Mouse (Mus musculus) bone marrow, adult 2 months (tissue): ENCODE results near the gene Mmp3. TPM values are rescaled to one million over a fixed set of nuclear protein-coding genes. Genes with fewer than 3 reads are reported as not detected.
"Not testable (repeated sequence)": the region's sequence is repeated elsewhere in the genome, so short reads cannot be mapped to it uniquely, and the experiment has no call there.

ENCODE experiments used
- H3K27ac ChIP-seq: fragments of 200-500 bp; 2 replicates; pipeline ENCODE4 v1.5.1; 2012; ENCODE audit warnings: low read depth, mild to moderate bottlenecking, control low read depth, inconsistent platforms, low read length; ENCODE audit not compliant: control insufficient read depth, poor library complexity, insufficient read depth
- H3K4me1 ChIP-seq: fragments of 200-500 bp; 2 replicates; pipeline ENCODE4 v1.6.1; 2011; ENCODE audit warnings: low read length; ENCODE audit not compliant: control insufficient read depth, insufficient read depth
- H3K4me3 ChIP-seq: fragments of 200-500 bp; replicated peaks from 2 replicates; pipeline ENCODE3; 2011; ENCODE audit warnings: mild to moderate bottlenecking, low read depth, low read length, control low read depth; ENCODE audit not compliant: control insufficient read depth
- CTCF ChIP-seq: fragments of 200-500 bp; IDR thresholded peaks from 2 replicates; pipeline ENCODE4 v1.5.1; 2011; ENCODE audit warnings: low read length, control low read depth; ENCODE audit not compliant: control insufficient read depth, insufficient read depth
- POLR2A ChIP-seq: fragments of 200-500 bp; IDR thresholded peaks from 2 replicates; pipeline ENCODE4 v1.6.1; 2011; ENCODE audit warnings: low read depth, mild to moderate bottlenecking, control low read depth, low read length, borderline replicate concordance; ENCODE audit not compliant: control insufficient read depth
- WGBS: fragments of 180-500 bp; shearing (Covaris S2); methylation state at CpG from one replicate; pipeline ENCODE4 v1.1.7; 2018; 5-methylcytosine and 5-hydroxymethylcytosine counted together
- polyA plus RNA-seq: library from polyadenylated mRNA; stranded (reverse); fragments of >200 nt; gene quantifications from 2 replicates; pipeline ENCODE4 v1.2.4, GENCODE M21; 2011; ENCODE audit warnings: low replicate concordance; ENCODE audit not compliant: missing spikeins, insufficient read depth, insufficient read length

The Mmp3 gene
- polyA plus RNA-seq, result 1.3 and 6.4 TPM in 2 replicates

DNA sequence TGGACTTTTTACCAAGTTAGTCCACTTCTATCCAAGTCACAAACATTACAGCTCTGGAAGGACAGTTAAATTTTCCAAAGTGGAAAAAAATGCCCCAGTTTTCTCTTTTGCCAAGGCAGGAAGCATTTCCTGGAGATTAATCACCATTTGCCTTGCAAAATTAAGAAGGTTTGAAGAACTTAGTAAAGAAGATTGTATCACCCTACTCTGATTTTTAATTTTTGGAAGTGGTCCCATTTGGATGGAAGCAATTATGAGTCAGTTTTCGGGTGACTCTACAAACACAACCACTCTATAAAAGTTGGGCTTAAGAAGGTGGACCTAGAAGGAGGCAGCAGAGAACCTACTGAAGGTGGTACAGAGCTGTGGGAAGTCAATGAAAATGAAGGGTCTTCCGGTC, at the start of gene Mmp3:
Mmp3 (plus strand) TSS at position 301 of the 400 bp plus-strand sequence.
- Histone ChIP-seq H3K27ac (no peak within 1 kb of the TSS), H3K4me3 (no peak within 1 kb of the TSS), H3K4me1 (no peaks in the 10 kb centered on the region)
- TF ChIP-seq CTCF (no peak), POLR2A (no peak)
- WGBS, result 81% methylated on average over 2 of the region's 2 CpGs

DNA sequence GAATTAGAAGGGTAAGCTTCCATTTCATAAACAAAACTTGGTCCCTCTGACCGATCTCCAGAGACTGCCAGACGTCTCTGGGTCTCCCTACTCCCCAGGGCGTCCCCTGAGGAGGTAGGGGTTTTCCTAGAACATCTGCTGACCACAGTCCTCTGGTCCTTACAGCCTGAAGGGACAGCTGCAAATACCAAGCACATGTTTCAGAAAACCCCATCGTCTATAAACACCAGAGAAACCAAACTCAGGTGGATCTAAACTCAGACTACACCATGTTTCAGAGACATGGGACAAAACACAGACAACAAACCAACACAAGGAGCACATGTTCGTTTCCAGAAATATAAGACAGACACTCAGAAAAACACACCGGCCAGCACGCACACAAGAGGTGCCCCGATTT, 49.1 kb upstream of the Mmp3 start:
- H3K4me1 ChIP-seq, H3K4me3 ChIP-seq, H3K27ac ChIP-seq: not testable (repeated sequence)
- WGBS, result 69% methylated on average over 8 of the region's 8 CpGs

DNA sequence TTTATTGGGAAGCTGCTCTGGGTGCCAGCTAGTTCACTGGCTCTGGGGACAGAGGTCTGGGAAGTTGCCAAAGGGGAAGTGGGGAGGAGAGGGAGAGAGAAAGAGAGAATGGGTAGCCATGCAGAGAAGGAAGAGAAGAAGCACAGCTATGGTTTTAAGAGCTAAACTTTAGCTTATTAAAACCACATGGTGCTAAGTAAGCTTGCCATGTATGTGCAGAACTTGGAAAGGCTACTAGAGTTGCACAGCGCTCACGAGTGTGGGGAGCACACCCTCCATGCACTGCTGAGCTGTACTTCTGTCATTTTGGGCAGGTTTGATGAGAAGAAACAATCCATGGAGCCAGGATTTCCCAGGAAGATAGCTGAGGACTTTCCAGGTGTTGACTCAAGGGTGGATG, 7.7 kb downstream of the Mmp3 start:
- no peak overlapping the region for H3K4me3 ChIP-seq
- WGBS, result 70% methylated on average over 2 of the region's 2 CpGs
- TF ChIP-seq POLR2A (no peak), CTCF (no peak)
- no peaks in the 10 kb centered on the region for H3K4me1 ChIP-seq
- H3K27ac ChIP-seq, result no peak overlapping the region

DNA sequence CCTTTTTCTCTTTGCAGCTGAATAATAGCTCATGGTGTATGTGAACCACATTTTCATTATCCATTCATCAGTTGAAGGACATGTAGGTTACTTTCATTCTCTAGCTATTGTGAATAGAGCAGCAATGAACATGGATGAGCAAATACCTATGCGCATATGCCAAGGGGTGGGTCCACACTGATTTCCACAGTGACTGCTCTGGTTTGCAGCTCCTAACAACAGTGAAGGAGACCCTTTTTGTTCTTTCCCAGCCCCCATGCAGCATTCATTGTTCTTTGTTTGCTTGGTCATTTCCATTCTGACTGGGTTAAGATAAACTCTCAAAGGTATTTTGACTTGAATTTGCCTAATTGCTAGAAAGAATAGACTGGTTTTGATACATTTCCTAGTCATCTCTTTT, 24.6 kb downstream of the Mmp3 start:
- Histone ChIP-seq H3K4me1 (no peaks in the 10 kb centered on the region; the same call in 1 of the 2 replicates), H3K4me3 (no peak overlapping the region), H3K27ac (no peak overlapping the region)
- no peak for TF ChIP-seq POLR2A
- no peak for TF ChIP-seq CTCF
- 96% methylated on average over 1 of the region's 1 CpGs for WGBS

DNA sequence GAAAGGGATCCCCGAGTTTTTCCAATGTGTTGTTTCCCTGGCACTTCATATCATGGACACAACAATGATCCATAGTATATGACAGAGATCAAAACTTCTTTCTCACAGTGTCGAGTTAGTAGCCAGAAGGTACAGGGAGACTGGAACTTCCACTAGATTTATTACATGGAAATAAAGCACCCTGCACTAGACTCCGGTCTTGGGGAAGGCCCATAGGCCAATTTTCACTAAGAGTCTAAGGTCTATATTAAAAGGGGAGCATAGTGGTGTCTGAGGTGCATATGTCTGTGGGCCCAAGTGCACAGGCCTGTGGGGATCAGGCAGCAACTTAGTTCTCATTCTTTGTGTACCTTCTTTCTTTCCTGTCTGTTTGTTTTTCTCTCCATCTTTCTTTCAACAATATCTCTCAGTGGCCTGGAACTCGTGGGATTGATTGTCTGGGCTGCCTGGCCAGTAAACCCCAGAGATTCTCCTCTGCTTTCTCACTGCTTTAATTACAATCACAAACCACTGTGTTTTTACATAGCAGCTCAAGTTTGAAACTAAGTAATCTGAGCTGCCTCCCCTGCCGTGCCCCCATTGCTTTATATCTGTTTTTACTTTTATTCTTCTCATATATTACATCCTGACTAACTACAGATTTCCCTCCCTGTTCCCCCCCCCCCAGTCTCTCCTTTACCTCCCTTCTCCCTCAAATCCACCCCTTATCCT, 38.2 kb downstream of the Mmp3 start:
- TF ChIP-seq CTCF (no peak), POLR2A (no peak)
- WGBS, result 72% methylated on average over 5 of the region's 5 CpGs
- Histone ChIP-seq H3K4me1 (no peaks in the 10 kb centered on the region), H3K27ac (no peak overlapping the region), H3K4me3 (no peak overlapping the region)

DNA sequence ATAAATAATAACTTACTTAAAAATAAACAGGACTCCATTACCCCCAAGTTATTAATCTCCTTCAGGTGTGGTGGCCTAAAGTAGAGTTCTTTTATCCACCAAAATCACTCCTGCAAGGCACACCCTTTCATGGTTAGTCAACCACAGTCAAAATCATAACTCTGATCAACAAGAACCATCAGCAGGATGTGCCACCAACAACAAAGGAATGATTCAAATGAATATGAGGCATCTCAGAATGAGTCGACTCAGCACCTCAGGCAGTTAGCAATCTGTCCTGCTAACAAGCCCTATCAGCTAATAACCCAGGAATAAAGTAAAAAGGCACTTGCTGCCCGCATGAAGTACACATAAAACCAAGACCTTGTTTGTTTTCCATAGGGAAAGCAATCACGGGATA, 55.5 kb downstream of the Mmp3 start:
- WGBS, result 68% methylated on average over 3 of the region's 3 CpGs
- Histone ChIP-seq H3K4me1 (no peaks in the 10 kb centered on the region), H3K4me3 (no peak overlapping the region), H3K27ac (no peak overlapping the region)
- TF ChIP-seq POLR2A (no peak), CTCF (no peak)

DNA sequence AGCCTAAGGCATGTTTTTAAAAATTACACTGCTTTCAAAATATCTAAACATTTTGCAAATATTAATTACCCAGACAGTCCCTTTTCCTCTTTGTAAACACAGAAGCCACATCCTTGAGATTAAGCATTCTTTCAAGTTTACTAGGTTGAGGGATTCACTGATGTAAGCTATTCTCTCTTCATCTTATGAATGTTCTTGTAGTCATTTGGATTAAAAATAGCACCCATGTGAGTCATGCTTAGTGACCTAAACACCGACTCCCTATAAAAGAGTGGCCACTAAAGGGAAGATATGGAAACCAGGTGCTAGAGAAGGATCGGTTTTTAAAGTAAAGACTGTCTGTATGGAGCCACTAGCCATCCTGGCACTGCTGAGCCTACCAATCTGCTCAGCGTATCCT, 56.4 kb downstream of the Mmp3 start, which contains the start of gene Mmp10:
Mmp10 (plus strand) TSS at position 302 of the 400 bp plus-strand sequence.
- no peaks in the 10 kb centered on the region for H3K4me1 ChIP-seq
- no peak within 1 kb of the TSS for H3K27ac ChIP-seq
- TF ChIP-seq POLR2A (no peak), CTCF (no peak)
- WGBS, result 71% methylated on average over 3 of the region's 3 CpGs
- H3K4me3 ChIP-seq, result no peak within 1 kb of the TSS

Other genes starting within 250 kb of the Mmp3 start
- 4.3 and 9.0 TPM in 2 replicates for gene Mmp13, start 173.3 kb upstream of the Mmp3 start, polyA plus RNA-seq
- gene Mmp12, start 101.4 kb upstream of the Mmp3 start, polyA plus RNA-seq, result 0.36 TPM in 1 of 2 replicates, not detected in the other
- not detected in 2 replicates for gene Mmp1b, start 57.8 kb upstream of the Mmp3 start, polyA plus RNA-seq
- gene Mmp10, start 56.5 kb downstream of the Mmp3 start, polyA plus RNA-seq, result not detected in 2 replicates
- 66.3 and 247 TPM in 2 replicates for gene Mmp8, start 112.6 kb downstream of the Mmp3 start, polyA plus RNA-seq
- 1.3 TPM in 1 of 2 replicates, not detected in the other for gene Mmp27, start 125.6 kb downstream of the Mmp3 start, polyA plus RNA-seq
- not detected in 2 replicates for gene Mmp20, start 182.4 kb downstream of the Mmp3 start, polyA plus RNA-seq
- not detected in 2 replicates for gene Mmp7, start 246.3 kb downstream of the Mmp3 start, polyA plus RNA-seq